Mouse (Mus musculus): ENCODE data around the gene Gm17490. TPM values are rescaled to one million over a fixed set of nuclear protein-coding genes. Genes with fewer than 3 reads are reported as not detected.

The Gm17490 gene
- polyA plus RNA-seq, 1 experiment = not detected

DNA sequence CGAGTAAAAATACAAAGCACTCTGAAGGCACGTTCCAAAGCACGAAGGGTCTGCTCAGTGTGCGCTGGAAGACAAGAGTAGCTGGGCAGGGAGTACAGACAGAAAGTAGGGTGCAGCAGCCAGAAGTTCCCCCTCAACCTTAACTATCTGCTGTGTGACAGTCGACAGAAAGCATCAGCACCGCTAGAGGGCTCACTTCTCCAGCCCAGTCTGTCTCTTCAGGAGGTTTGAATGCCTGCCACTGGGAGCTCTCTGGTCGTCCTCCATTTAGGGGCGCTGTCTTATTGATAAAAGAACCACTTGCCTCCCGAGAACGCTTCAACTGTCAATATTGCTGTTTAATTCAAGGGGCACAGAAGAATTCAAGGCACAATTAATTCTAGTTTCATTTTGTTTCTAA is 37.9 kb upstream of the Gm17490 start:
- no peak for TF ChIP-seq MYOD1 (IDR thresholded peaks at IDR 0.05; ENCODE audit: control insufficient read depth, insufficient read length, low read depth)
- TF ChIP-seq MYOG (IDR thresholded peaks at IDR 0.05; ENCODE audit: control insufficient read depth, extremely low read depth, insufficient read length) = no peak
- no peak for TF ChIP-seq CEBPB (IDR thresholded peaks at IDR 0.05; ENCODE audit: low read depth)
- TF ChIP-seq MAX (IDR thresholded peaks at IDR 0.05) = no peak
- TF ChIP-seq USF1 (IDR thresholded peaks at IDR 0.05; ENCODE audit: low read depth) = no peak
- peak; percentile 72 for TF ChIP-seq CTCF (IDR thresholded peaks at IDR 0.05; ENCODE audit: control insufficient read depth, insufficient read depth, insufficient read length)
- TF ChIP-seq FOSL1 (IDR thresholded peaks at IDR 0.05; ENCODE audit: insufficient read depth, low read length, poor library complexity, severe bottlenecking) = no peak
- no peak overlapping the region for H3ac ChIP-seq (ENCODE audit: control insufficient read depth, insufficient read length, low read depth)
- H3K36me3 ChIP-seq (ENCODE audit: control insufficient read depth, insufficient read depth) = no peaks in the 10 kb centered on the region
- H3K4me3 ChIP-seq (ENCODE audit: insufficient read depth, poor library complexity, severe bottlenecking) = no peak overlapping the region
- H3K27me3 ChIP-seq (ENCODE audit: control insufficient read depth, insufficient read depth, insufficient read length) = no peaks in the 10 kb centered on the region
- no peaks in the 10 kb centered on the region for H3K79me2 ChIP-seq (ENCODE audit: control insufficient read depth, insufficient read depth)
- no peaks in the 10 kb centered on the region for H3K79me3 ChIP-seq (ENCODE audit: low read depth)

GRCm38 (mm10) chr2:11662907-11663230 is 36.8 kb upstream of the Gm17490 start:
- TF ChIP-seq MAX (IDR thresholded peaks at IDR 0.05) (no peak), USF1 (IDR thresholded peaks at IDR 0.05; ENCODE audit: low read depth) (no peak), CTCF (IDR thresholded peaks at IDR 0.05; ENCODE audit: control insufficient read depth, insufficient read depth, insufficient read length) (no peak), FOSL1 (IDR thresholded peaks at IDR 0.05; ENCODE audit: insufficient read depth, low read length, poor library complexity, severe bottlenecking) (no peak), MYOG (IDR thresholded peaks at IDR 0.05; ENCODE audit: control insufficient read depth, extremely low read depth, insufficient read length) (no peak), CEBPB (IDR thresholded peaks at IDR 0.05; ENCODE audit: low read depth) (no peak), MYOD1 (IDR thresholded peaks at IDR 0.05; ENCODE audit: control insufficient read depth, insufficient read length, low read depth) (no peak)
- Histone ChIP-seq H3K79me2 (ENCODE audit: control insufficient read depth, insufficient read depth) (no peaks in the 10 kb centered on the region), H3K36me3 (ENCODE audit: control insufficient read depth, insufficient read depth) (no peaks in the 10 kb centered on the region), H3ac (ENCODE audit: control insufficient read depth, insufficient read length, low read depth) (no peak overlapping the region), H3K79me3 (ENCODE audit: low read depth) (no peaks in the 10 kb centered on the region), H3K4me3 (ENCODE audit: insufficient read depth, poor library complexity, severe bottlenecking) (no peak overlapping the region), H3K27me3 (ENCODE audit: control insufficient read depth, insufficient read depth, insufficient read length) (no peaks in the 10 kb centered on the region)

DNA sequence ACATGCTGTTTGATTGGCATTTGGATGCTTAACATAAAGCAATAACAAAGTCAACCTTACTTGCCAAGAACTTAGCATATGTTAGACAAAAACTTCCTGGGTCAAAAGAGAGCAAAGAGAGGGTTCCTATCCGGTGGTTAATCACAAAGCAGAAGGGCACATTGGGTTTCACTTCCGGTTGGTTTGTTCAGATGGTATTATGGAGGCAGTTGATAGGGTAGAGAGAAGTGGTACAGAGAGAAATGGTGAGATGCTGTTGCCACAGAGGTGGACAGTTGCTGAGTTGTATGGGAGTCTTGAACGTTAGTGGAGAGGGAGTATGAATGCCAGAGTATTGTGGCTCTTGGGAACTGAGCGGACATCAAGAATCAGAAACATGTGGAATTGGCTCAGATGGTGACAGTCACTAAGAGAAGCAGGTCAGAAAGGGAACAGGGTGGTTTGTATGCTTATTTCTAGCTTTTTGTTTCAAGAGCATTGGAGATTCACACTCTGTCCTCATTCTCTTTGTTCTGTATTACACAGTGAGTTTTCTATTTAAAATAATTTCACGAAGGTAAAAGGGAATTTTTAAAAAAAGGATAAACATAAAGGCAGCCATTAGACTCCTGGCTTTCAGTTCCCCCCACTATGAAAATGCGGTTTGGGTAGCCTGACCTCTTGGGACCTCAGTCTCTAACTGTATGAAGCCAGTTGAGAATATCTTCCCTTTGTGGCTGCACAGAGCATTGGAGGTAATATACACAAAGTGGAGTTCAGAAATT is 36.3 kb upstream of the Gm17490 start:
- Histone ChIP-seq H3K4me3 (ENCODE audit: insufficient read depth, poor library complexity, severe bottlenecking) (no peak overlapping the region), H3K79me2 (ENCODE audit: control insufficient read depth, insufficient read depth) (no peaks in the 10 kb centered on the region), H3ac (ENCODE audit: control insufficient read depth, insufficient read length, low read depth) (no peak overlapping the region), H3K79me3 (ENCODE audit: low read depth) (no peaks in the 10 kb centered on the region), H3K36me3 (ENCODE audit: control insufficient read depth, insufficient read depth) (no peaks in the 10 kb centered on the region), H3K27me3 (ENCODE audit: control insufficient read depth, insufficient read depth, insufficient read length) (no peaks in the 10 kb centered on the region)
- no peak for TF ChIP-seq CTCF (IDR thresholded peaks at IDR 0.05; ENCODE audit: control insufficient read depth, insufficient read depth, insufficient read length)
- no peak for TF ChIP-seq MYOD1 (IDR thresholded peaks at IDR 0.05; ENCODE audit: control insufficient read depth, insufficient read length, low read depth)
- no peak for TF ChIP-seq USF1 (IDR thresholded peaks at IDR 0.05; ENCODE audit: low read depth)
- no peak for TF ChIP-seq CEBPB (IDR thresholded peaks at IDR 0.05; ENCODE audit: low read depth)
- TF ChIP-seq MAX (IDR thresholded peaks at IDR 0.05) = no peak

DNA sequence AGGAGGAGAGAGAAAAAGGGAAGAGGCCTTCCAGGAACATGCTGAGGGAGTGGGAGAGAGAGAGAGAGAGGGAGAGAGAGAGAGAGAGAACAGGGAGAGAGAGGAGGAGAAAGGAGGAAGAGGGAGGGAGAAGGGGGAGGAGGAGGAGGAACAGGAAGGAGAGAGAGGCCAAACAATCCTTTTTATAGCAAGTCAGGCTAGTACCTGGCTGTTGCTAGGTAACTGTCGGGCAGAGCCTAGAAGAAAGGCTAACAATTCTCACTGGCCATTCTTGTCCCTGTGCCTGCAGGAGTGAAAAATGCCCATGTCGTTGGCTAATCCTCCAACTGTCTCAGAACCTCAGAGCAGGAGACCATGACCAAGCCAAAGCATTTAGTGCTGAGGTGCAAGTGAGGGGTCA is 33.2 kb upstream of the Gm17490 start:
- no peak for TF ChIP-seq MYOG (IDR thresholded peaks at IDR 0.05; ENCODE audit: control insufficient read depth, extremely low read depth, insufficient read length)
- TF ChIP-seq CTCF (IDR thresholded peaks at IDR 0.05; ENCODE audit: control insufficient read depth, insufficient read depth, insufficient read length) = no peak
- no peak for TF ChIP-seq CEBPB (IDR thresholded peaks at IDR 0.05; ENCODE audit: low read depth)
- TF ChIP-seq MYOD1 (IDR thresholded peaks at IDR 0.05; ENCODE audit: control insufficient read depth, insufficient read length, low read depth) = no peak
- no peak for TF ChIP-seq USF1 (IDR thresholded peaks at IDR 0.05; ENCODE audit: low read depth)
- TF ChIP-seq FOSL1 (IDR thresholded peaks at IDR 0.05; ENCODE audit: insufficient read depth, low read length, poor library complexity, severe bottlenecking) = no peak
- no peak for TF ChIP-seq MAX (IDR thresholded peaks at IDR 0.05)

DNA sequence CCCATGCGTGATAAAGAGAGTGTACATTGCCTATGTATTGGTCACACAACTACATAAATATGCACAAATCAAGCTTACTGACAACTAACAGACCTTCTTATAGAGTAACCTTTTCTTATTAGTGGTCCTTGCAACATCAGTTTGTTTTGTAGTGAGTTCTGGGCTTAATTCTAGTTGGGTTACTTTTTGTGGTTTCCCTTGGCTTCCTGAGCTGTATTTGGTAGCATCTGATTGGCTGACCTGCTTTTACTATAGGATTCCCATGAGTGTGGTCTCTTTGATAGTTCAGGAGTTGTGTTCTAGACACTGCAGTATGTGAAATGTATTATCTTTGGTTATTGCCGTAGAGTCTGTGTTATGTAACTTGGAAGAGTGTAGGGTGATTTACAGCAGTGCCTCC is 31.5 kb upstream of the Gm17490 start:
- TF ChIP-seq FOSL1 (IDR thresholded peaks at IDR 0.05; ENCODE audit: insufficient read depth, low read length, poor library complexity, severe bottlenecking) (no peak), CTCF (IDR thresholded peaks at IDR 0.05; ENCODE audit: control insufficient read depth, insufficient read depth, insufficient read length) (no peak), USF1 (IDR thresholded peaks at IDR 0.05; ENCODE audit: low read depth) (no peak), MAX (IDR thresholded peaks at IDR 0.05) (no peak), MYOG (IDR thresholded peaks at IDR 0.05; ENCODE audit: control insufficient read depth, extremely low read depth, insufficient read length) (no peak), MYOD1 (IDR thresholded peaks at IDR 0.05; ENCODE audit: control insufficient read depth, insufficient read length, low read depth) (no peak), CEBPB (IDR thresholded peaks at IDR 0.05; ENCODE audit: low read depth) (no peak)

More for the DNA sequence above, 33.2 kb upstream of the Gm17490 start:
- Histone ChIP-seq H3K79me3 (ENCODE audit: low read depth) (no peaks in the 10 kb centered on the region), H3K79me2 (ENCODE audit: control insufficient read depth, insufficient read depth) (no peaks in the 10 kb centered on the region), H3K36me3 (ENCODE audit: control insufficient read depth, insufficient read depth) (no peaks in the 10 kb centered on the region), H3ac (ENCODE audit: control insufficient read depth, insufficient read length, low read depth) (no peak overlapping the region), H3K4me3 (ENCODE audit: insufficient read depth, poor library complexity, severe bottlenecking) (no peak overlapping the region), H3K27me3 (ENCODE audit: control insufficient read depth, insufficient read depth, insufficient read length) (no peaks in the 10 kb centered on the region)

More for the DNA sequence above, 31.5 kb upstream of the Gm17490 start:
- no peaks in the 10 kb centered on the region for H3K79me3 ChIP-seq (ENCODE audit: low read depth)
- no peaks in the 10 kb centered on the region for H3K79me2 ChIP-seq (ENCODE audit: control insufficient read depth, insufficient read depth)
- H3K4me3 ChIP-seq (ENCODE audit: insufficient read depth, poor library complexity, severe bottlenecking) = no peak overlapping the region
- H3K36me3 ChIP-seq (ENCODE audit: control insufficient read depth, insufficient read depth) = no peaks in the 10 kb centered on the region
- H3ac ChIP-seq (ENCODE audit: control insufficient read depth, insufficient read length, low read depth) = no peak overlapping the region
- no peaks in the 10 kb centered on the region for H3K27me3 ChIP-seq (ENCODE audit: control insufficient read depth, insufficient read depth, insufficient read length)
